Mouse (Mus musculus) embryo, embryonic 9.5 days (tissue): ENCODE measurements at regions not wholly inside any gene's neighbourhood (a gene's known extent, or its start where the extent isn't known, plus 50 kb on each side); places are given as distances from the start of the nearest gene placed in this dataset.

Experiments
- DNase-seq: peaks from one replicate; pipeline ENCODE4 v3.0.0-alpha.2; 2017; ENCODE audit errors: extremely low spot score

DNA sequence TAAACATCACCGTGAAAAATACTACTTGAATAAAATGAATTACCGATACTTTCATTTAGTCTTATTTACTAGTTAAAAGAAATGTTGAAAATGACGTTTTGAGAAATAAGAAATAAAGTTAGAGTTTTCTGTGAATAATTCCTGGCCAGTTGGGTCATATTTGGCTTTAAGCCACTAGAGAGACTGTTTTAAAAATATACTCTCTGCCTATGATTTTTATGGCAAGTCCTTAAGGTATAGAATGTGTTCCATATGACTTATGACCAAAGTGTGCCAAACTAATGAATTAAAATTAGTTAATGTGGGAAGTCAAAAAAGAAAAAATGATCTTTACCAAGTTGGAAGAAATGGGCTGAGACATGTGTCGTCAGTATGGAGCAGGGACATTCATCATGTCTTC, 354.2 kb upstream of the Col3a1 start:
- no peak for DNase-seq

DNA sequence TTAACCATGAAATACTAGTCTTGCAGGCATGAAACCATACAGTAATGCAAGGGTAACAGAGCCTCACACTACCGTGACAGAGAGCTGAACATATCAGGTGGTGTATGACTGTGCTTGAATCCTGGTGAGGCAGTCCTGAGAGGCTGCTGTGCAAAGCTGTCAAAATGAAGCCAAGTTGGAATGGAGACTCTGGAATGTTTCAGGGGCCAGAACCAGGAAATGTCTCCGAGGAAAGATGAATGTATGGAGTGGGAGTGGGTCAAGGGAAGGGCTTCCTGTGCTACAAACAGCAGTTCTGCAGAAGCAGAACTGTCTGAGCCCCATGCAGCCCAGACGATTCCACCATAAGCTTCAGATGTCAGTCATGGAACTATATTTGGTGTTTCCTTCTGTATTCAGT, 324.2 kb upstream of the Col3a1 start:
- DNase-seq = no peak

DNA sequence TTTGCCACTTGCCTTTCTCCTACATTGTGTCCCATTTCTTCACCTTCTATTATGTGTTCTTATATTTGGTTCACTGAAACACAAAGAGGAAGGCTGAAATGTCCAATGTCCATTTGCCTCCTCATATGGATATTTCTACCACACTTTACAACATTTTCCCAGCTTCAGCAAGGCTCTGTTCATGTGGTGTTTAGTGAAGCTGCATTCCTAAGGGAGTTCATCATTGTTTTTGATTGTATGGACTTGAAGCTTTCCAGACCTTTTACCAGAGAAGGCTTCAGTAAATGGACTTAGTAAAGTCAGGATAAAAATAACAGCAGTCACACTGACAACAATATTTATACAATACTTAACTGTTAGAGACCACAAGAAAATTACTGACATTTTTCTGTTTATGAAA, 290.8 kb upstream of the Col3a1 start:
- no peak for DNase-seq

- peak; percentile 12 for DNase-seq
These were observed 290.1 kb upstream of the Col3a1 start for GRCm38 (mm10) chr1:45021234-45021633.

DNA sequence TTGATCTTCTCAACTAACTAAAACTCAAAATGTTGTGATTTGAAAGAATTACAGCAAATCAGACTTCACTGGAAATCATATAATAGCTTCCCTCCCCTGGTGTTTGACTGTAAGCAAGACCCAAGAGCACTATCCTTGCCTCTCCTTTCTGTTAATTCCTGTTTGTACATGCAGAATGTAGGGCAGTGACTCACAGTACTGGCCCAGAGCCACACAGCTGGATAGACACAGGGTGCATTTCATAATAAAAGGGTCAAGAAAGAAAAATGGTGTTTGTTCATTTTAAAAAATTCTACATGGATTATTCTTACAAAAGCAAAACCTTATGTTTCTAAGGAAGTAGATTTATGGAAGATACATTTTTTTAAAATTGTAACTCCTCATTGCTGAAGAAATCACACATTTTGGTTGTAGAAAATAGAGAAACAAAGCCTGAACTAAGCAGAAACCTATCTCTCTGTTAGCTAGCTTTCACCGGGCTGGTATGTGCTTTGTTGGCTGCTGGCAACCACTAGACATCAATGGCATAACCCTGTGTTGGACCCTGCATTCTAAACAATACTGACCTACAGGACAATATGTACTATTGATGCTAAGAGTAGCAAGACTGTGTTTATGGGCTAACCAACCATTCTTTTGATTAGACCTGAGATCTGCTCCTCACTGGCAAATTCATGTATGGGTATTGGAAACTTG, 289.0 kb upstream of the Col3a1 start:
- DNase-seq = no peak

DNA sequence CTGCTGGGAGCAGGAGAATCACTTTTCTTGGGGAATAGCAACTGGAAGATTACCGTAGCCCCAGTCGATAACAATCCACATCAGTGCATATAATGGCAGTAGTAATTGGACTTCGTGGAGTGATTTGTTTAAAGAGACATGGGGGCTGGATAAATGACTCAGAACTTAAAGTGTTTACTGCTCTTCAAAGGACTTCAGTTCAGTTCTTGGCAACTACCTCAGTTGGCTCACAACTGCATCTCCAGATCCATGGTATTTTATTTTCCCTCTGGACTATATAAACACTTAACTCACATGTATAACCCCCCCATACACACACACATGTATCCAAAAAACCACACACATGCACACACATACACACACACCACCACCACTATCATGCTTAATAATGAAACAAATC, 288.0 kb upstream of the Col3a1 start:
- no peak for DNase-seq

GRCm38 (mm10) chr1:45031436-45032027, 279.8 kb upstream of the Col3a1 start:
- no peak for DNase-seq

GRCm38 (mm10) chr1:45033343-45033742, 278.0 kb upstream of the Col3a1 start:
- DNase-seq = no peak

GRCm38 (mm10) chr1:45041328-45041727, 270.0 kb upstream of the Col3a1 start:
- DNase-seq = no peak

GRCm38 (mm10) chr1:45041815-45042214, 269.5 kb upstream of the Col3a1 start:
- DNase-seq = no peak

DNA sequence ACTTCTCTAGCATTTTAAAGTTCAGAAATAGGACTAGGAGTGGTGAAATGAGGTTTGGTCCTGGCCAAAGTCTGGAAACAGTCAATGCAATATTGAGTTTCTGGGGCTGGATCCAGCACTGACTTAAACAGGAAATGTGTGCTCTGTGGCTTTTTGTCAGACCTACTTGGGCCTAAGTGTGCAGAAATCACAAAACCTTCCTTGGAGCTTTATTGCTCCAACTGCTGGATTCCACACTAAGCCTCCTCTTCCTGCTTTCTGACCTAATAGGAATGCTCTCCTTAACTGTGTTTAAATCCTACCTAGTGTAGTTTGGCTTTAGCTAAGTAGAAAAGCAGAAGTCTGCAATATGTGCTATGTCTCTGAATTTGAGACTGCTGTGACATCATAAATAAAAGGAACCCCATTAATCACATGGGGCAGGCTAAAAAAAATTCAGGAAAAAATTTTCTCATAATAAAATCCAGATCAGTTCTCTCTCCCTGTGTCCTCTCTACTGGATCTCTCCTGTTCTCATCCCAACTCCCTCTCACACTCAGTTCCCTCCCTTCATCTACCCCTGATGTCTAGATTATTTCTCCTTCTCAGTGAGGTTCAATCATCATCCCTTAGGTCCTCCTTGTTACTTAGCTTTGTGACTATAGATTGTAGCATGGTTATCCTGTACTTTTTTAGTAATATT, 268.0 kb upstream of the Col3a1 start:
- no peak for DNase-seq

- no peak for DNase-seq
These were observed 220.3 kb upstream of the Col3a1 start for GRCm38 (mm10) chr1:45090841-45091535.

DNA sequence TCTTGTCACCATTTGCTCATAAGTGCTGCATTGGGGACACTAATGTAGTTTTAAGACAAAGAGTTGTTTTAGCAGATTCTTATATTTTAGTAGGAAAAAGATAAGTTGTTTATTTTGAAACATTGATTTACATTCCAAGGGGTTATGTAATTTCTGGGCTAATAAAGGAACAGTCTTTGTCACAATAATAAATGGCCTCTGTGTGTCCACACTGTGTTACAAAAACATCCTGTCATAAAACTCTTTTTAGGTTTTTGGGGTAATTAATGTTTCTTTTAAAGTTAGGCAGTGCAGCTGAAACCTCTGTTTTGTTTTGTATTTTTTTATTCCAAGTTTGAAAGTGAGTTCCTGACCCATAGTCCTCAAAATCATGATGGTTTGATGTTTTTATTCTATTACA, 210.4 kb upstream of the Col3a1 start:
- DNase-seq = no peak

DNA sequence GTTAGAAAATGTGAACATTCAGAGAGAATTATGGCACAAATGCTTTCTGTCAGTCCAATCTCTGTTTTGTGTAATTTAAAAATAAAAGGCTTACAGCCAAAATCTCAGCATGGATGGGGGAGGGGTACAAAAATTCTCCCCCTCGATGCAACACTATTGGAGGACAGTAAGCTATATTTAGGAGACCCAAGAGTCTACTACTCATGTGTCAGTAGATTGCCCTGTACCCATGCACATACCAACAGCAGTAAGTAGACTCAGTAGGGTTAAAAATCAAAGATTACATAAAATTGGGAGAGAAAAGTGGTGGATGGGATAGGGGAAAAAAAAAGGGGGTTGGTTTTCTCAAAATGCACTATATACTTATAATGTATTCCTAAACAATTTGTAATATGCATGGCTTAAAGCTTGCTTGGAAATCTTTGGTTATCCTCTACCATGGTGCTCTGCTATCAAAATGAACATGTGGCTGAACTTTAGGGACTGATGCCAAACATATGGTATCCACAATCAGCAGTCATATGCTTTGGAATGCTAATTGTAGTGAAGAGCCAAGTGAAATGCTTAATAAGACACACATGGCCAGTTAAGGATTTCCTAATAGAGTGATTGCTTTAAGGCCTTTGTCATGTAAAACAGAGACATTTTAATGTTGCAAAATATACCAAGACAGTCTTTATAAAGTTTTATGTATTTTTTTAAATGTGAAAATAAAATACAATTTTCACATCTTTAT, 194.8 kb upstream of the Col3a1 start:
- no peak for DNase-seq

DNA sequence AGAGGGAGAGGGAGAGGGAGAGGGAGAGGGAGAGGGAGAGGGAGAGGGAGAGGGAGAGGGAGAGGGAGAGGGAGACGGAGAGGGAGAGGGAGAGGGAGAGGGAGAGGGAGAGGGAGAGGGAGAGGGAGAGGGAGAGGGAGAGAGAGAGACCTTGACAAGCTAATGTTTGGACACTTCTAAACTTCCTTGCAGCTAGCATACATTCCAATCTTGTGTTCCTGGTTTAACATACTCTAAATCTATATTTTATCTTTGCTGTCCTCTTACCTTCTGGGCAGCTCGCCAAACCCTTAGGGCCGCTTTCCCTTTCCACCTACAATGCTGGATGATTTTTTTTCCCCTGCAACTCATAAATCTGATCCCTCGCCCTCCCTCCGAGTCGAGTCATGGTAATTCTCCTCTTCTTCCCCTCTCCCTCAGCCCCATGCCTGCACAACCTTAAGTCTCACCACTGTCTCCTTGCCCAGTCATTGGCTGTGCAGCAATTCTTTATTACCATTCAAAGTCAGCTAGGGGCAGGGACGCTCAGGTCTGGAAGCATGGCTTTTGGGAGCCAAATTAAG, 176.1 kb upstream of the Col3a1 start:
- no peak for DNase-seq

- no peak for DNase-seq
These were observed 164.3 kb upstream of the Col3a1 start for GRCm38 (mm10) chr1:45147019-45147418.

DNA sequence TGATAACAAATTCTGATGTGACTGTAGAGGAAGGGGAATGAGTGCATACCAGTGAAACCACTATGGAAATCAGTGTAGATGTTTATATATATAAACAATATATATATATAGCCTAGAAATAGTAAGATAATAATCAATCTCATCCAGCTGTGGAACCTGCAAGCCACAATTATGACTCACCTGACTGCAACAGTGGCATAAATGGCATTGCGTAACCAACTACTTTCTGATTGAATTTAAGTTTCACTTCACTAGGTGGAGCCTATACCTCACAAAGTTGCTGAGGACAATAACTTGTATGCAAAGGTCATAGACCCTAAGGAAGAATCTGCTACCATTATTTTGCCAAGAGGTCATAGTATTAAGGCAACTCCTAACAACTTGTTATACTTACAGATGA, 129.7 kb upstream of the Col3a1 start:
- DNase-seq = no peak

- no peak for DNase-seq
These were observed 126.0 kb upstream of the Col3a1 start for GRCm38 (mm10) chr1:45185341-45185740.

- DNase-seq = no peak
These were observed 103.4 kb upstream of the Col3a1 start for GRCm38 (mm10) chr1:45207926-45208325.

GRCm38 (mm10) chr1:45216272-45216671, 95.1 kb upstream of the Col3a1 start:
- DNase-seq = no peak
